Mouse (Mus musculus): Measurements from ENCODE around the gene Rnf213.

Gene Rnf213

DNA sequence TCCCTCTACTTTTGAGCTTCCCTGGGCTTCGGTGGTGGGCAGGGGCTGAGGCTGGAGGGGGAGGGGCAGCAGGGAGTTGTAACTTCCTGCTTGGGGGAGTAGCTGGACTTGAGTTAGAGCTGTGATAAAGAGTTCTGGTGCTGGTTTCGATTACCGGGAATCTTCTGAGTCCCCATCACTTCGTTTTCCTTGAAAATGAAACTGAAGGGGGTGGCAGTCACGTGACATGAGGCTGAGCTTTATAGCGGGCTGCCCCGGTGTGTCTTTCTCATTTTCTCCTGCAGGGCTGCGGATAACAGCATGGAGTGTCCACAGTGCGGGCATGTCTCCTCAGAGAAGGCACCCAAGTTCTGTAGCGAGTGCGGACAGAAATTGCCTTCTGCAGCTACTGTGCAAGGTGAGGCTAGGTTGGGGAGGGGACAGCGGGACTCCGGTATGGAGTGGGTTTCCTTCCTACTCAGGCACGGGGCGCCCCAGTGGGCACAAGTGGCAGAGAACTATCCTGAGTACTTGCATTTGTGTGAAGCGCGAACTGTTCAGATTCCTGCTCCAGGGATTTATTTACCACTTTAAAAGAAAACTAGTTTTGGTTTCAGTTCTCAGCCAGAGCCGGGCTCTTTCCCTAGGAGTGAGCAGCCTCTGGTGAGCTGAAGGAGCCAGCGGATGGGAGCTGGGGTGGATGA, at the start of gene Rnf213:
Rnf213 (plus strand) TSS at position 301 of the 683 bp plus-strand sequence.
- peak; percentile 57 for DNase-seq (ENCODE audit: low spot score)

DNA sequence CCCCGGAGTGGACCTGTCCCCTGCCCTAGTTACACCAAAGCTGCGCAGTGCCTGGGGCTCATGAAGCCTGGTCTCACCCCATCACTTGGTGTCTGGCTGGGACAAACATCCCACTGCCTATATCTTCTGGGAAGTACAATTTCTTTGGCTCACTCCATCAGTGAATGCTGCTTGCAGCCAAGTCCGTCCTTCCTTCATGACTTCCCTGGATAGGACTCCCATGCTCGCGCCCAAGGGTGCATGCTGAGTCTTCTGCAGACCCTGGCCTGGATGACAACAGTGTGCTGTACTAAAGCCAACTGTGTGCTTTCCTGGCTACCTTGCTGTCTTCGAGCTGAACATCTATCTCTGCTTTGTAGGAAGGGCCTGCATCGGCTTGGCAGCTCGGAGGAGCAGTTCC, 48.7 kb upstream of the Rnf213 start:
- DNase-seq (ENCODE audit: low spot score) = no peak

DNA sequence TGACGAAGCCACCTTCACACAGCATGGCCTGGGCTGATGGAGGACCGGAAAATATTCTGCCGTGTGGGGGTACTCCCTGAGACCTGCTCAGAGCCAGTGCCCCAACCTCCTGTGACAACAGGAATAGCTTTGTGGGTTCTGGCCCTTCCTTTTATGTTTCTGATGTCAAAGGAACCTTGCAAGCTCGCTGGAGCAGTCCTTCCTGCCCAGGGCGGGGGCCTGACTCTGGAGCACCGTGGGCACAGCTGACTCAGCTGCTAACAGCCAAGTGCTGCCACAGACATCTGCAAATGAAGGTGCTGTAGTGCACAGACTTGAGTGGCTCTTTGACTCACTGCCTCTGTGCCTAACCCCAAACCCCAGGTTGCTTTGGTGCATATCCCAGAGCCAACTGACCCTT, 48.0 kb upstream of the Rnf213 start:
- no peak for DNase-seq (ENCODE audit: low spot score)

DNA sequence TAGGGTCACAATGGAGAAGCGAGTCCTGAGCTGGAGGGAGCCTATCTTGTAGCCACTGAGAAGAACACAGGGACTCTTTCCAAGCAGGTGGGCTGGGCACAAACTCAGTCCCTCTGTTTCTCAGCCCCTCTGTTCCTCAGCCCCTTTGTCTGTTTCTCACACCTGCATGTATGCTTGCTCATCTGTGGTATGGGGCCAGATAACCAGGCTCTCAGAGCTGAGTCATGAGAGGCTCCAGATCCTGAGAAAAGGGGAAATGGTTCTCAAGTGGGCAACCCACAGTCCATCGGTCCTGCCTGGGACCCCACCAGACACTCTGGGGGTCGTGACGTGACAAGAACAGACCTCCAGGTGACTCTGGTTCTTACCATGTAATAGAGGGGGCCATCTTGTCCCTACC, 45.8 kb upstream of the Rnf213 start:
- DNase-seq (ENCODE audit: low spot score) = no peak

DNA sequence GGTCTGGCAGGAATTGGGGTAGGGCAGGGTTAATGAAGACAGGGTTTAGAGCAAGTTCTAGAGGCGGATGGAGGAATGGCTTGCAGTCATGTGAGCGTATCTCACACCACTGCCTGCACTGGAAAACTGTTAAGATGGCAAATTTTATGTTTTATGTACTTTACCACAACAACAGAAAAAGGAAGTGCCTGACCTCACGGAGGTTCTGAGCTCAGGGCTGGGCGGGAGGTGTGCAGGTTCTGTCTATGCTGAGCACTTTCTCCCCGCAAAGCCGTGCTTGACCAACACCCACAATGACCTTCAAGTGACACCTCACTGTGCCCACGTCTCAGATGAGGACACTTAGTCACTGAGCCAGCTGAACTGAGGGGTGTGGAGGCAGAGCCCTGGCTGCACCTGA, 40.8 kb upstream of the Rnf213 start:
- DNase-seq (ENCODE audit: low spot score) = no peak

DNA sequence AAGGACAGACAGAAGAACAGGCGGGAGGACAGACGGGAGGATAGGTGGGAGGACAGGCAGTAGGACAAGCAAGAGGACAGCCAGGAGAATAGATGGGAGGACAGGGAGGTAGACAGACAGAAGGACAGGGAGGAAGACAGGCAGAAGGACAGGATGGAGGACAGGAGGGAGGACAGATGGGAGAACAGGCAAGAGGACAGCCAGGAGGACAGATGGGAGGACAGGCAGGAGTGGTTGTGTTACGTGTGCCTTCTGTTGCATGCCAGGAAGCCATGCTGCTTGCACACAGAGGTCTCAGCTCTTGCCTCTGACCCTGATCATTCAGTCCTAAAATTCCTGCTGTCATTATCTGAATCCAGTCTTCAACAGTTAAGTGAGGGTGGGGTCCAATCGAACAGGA, 39.0 kb upstream of the Rnf213 start:
- DNase-seq (ENCODE audit: low spot score) = no peak

DNA sequence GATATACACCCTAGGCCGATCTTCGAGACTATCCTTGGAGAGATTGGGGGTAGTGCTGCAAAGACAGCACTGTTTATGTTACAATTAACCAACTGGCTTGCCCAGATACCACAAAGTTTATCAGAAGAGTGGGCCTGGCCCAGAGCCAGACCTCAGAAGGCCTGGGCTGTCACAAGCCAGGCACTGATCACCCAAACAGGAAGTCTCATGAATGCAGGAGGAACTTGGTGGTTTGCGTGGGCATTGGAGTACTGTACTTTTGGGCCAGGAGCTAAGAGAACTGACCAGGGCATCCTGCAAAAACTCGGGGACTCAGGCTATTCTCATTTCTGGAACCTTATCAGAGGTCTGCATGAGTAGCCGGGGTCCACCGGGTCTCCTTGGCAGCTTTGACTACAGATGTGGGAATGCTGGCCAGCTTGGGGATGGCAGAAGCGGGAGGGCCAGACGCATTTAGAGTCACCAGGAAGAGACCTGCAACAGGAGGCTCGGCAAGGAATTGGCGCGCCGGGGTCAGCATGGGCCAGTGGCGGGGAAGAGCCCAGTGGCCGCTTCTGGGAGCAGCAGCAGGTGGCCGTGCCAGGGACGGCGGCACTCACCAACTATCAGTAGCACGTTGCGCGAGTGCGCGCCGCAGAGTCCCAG, 38.0 kb upstream of the Rnf213 start:
- peak; percentile 87 for DNase-seq (ENCODE audit: low spot score)

DNA sequence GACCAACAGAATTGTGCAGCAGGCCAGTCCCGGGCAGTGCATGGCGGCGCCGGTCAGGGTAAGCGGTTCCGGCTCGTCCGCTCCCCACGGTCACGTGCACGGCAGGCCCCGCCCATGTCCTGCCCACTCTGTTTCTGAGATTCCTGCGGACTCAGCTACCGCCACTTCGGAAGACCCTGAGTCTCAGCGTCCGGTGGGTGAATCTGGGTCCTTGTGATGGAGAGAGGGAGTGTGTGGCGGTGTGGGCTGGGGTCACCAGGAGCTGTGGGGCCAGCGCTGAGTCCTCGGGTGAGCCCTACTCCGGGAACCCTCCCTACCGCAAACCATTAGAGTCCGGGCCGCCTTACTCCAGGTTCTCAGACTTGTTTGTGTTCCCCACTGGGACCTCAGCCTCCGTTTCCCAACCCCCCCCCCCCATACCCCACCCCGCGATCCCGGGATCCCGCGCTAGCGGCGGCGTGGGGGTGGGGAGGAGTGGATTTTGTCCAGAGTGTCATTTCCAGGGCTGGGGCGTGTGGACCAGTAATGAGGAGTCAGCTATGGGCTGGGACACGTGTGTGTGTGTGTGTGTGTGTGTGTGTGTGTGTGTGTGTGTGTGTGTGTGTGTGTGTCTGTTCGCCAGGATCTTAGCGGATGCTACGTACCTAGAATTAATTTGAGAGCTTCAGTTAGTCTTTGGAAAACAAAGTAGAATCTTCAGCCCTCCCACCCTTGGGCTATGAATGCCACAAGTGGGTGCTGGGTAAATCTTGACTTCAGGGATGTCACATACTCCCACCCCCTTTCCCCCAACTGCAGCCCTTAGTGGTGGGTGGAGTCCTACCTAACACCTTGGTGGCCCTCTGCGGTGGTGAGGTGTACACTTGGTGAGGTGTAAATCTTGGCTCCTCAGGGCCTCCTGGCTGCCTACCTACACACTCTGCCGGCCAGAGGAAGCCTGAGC, 37.2 kb upstream of the Rnf213 start, which contains the start of the genes Sgsh and Slc26a11:
Sgsh (minus strand) TSS at position 94 of the 943 bp plus-strand sequence.
Slc26a11 (plus strand) TSS at position 115 of the 943 bp plus-strand sequence.
- peak; percentile 80 for DNase-seq (ENCODE audit: low spot score)

DNA sequence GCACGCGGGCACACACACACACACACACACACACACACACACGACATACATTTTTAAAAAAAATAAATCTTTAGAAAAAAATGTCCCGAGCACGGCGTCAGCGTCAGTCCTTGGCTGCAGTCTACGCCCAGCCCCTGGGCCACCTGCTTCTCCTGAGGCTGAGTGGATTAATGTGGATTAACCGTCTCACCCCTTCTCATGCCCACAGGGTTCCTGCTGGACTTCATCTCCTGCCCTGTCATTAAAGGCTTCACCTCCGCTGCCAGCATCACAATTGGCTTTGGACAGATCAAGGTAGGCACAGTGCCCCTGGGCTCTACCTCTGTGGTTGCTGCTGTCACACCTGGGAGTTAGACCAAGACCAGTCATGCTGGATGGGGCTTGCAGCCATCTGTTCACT, 33.8 kb upstream of the Rnf213 start:
- no peak for DNase-seq (ENCODE audit: low spot score)

DNA sequence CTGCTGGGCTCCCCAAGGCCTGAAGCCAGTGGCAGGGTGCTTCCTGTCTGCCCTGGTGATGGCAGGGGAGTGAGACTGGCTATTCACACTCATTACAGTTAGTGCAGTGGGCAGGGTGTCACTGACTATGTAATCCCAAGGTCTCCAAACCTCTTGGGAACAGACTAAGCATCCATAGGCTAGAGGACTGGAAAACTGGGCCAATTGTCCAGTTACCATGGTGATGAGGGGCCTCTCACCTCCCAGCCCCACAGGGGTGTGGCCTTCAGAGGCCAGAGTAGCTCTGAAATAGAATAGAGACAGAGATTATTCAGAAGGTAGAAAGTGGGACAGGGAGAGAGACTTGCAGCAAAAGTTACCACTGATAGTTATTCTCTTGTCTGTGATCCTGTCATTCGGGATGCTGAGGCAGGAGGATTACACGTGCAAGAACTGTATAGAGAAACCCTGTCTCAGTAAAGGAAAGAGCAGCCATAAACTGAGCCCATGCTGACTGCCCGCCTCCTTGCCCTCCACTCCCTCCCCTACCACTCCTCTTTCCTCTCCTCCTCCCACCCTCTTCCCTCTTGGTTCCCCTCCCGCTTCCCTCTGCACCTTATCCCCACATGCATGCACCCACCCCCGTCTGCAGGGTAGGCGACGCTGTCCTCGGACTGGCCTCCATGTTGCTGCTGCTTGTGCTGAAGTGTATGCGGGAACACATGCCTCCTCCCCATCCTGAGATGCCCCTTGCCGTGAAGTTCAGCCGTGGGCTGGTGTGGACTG, 29.9 kb upstream of the Rnf213 start:
- DNase-seq (ENCODE audit: low spot score) = no peak

DNA sequence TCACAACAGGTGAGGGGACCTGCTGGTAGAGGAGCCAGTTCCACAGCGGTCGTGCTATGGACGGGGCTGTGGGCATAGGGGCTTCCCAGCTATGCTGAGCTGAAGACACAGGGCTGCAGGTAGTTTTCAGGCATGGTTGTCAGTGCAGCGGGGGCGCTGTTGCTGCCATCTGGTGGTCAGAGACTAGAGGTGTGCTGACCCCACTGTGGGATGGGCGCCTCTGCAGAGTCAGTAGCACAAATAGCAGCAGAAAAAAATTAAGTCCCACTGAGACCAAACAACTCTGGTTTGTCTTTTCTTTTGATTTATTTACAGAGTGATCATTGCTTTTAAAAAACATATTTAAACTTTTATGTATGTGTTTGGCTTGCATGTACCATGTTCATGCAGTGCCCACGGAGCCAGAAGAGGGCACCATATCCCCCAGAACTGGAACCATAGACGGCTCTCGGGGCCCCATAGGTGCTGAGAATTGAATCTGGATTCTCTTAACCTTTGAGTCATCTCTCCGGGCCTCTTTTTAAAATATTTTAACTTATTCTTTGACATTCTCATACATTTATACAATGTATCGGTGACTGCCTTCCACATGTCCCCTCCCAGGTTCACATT, 29.3 kb upstream of the Rnf213 start:
- no peak for DNase-seq (ENCODE audit: low spot score)

DNA sequence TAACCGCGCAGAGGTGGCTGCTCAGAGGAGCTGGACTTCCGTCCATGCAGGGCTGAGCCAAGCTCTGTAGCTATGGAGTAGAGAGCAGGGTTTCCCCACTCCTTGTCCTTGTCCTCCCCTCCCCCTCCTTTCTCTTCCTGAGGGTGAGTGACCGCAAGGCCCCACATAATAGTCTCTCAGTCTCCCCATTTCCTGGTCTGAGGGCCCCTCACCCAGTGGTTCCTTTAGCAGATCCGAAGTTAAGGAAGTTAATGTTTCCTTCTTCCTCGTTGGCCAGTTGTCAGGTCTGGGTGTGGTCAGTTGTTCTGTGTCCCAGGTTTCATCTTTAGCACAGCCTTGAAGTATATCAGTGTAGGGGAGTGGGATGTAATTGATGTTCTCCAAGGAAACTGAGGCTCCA, 17.5 kb upstream of the Rnf213 start:
- no peak for DNase-seq (ENCODE audit: low spot score)

DNA sequence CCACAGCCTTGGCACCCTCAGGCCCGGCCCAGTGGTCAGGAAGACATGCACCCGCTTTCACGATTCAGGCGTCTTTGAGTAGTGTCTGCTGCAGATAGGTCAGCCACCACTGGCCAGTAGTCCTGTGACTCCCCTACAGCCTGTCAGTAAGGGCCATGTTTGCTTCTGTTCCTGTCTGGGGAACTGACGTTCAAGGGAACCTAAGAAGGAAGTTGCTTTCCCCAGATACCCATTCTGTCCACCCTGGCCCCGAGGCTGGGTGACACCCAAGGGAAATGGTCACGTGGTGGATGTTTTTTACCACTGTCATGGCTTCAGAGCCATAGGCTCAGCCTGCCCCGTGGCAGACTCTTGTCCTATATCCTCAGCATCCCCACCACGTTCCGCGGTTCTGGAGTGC, 15.6 kb upstream of the Rnf213 start:
- no peak for DNase-seq (ENCODE audit: low spot score)

DNA sequence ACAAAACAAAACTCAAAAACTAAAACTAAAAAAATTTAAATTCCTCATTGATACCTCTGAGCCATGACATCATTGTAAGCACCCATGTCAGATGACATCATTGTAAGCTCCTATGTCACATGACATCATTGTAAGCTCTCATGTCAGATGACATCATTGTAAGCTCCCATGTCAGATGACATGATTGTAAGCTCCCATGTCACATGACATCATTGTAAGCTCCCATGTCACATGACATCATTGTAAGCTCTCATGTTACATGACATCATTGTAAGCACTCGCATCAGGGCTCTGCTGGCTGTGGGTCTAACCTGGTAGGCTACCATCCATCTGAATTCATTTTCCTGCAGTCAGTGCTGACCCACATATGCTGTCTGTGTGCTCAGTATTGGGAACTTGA, 14.3 kb upstream of the Rnf213 start:
- no peak for DNase-seq (ENCODE audit: low spot score)

DNA sequence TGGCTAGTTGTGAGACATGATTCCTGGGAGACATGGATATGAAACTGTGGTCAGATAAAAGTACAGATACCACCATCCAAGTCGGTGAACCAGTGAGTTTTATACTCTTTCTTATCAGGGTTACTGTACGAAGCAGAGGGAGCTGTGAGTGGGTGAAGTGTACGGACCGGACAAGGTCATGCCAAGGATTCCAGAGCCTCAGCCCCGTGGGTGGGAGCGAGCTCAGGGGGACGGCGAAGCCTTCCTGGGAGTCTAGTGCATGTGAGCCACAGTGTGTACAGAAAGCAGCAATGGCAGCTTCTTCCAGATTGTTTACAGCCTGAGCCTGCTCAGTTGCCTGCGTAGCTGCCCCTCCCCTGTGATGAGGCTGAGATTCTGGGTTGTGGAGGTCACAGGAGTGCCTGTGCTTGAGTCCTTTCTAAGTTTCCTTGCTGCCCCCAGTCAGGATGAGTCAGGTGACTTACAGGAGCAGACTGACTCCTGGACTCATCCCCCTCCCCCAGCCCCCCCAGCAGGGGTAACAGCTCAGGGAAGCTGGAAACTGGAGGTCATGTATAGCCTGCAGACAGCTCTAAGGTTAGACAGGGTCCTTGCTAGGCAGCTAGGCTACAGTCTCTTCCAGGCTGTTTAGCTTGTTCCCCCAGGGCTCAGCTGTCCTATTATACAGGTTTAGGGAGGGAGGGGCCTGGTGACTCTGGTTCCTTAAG, 11.1 kb upstream of the Rnf213 start:
- DNase-seq (ENCODE audit: low spot score) = peak; percentile 41

DNA sequence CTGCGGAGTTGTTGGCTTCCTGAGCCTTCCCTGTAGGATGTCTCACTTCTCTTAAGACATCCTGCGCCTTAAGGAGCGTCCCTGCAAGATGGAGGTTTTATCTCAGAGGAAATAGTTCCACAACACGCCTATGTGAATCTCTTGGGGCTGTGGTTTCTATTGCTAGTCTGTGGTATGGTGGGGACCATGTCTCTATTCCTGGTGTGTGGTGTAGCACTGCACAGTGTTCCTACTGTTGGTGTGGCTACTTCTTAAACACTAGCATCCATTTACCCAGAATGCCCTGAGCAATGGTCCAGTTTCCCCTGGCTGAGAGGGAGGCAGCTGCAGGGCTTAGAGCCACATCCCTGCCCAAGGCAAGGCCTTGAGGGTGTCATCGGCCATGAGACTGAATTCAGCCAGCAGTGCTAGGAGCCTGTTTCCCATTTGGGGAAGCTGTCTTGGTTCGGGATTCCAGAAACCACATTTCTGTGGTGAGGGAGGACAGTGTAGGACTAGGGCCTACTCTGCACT, 10.5 kb upstream of the Rnf213 start:
- DNase-seq (ENCODE audit: low spot score) = no peak

DNA sequence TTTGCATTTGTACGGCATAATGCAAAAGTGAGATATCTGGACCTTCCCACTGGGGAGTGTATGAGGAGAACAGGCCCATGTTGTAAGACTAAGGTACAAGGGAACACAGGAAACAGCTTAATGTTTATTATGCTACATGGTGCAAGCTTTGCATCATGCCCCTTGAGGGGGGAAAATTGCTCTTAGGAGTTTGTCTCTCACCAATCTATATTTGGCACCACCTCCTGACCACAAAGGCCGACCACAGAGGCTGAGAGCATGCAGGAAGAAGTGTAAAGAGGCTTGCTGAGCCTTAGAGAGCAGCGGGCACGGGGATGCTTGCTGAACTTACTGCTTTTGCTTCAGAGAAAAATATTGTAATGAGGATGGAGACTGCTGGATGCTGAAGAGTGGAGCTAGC, 8.0 kb upstream of the Rnf213 start:
- DNase-seq (ENCODE audit: low spot score) = no peak

DNA sequence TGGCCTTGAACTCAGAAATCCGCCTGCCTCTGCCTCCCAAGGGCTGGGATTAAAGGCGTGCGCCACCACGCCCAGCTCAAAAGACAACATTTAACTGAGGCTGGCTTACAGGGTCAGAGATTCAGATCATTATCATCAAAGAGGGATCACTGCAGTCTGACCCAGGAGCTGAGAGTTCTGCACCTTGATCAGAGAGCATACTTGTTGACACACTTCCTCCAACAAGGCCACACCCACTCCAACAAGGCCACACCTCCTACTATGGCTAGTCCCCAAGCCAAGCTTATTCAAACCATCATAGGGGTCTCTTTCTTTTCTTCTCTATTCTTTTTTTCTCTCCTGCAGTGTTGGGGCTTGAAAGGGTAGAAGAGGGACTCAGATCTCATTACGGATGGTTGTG, 6.6 kb upstream of the Rnf213 start:
- no peak for DNase-seq (ENCODE audit: low spot score)

DNA sequence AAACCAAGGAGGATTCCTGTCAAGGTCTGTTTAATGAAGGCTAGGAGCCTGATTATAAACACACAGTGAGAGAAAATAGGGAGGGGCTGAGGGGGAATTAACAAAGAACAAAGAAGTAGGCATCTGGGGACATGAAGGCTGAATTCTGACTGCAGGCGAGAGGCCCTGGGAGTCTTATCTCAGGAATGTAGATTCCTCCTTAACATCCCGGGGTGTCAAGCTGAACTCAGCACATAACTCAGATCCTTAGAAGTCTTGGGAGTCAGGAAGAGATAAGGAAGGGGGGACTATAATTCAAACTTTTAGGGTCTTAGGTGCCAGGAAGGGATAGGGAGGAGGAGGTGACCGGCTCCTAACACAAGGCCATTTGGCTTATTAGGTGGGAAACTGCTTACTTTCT, 5.6 kb upstream of the Rnf213 start:
- peak; percentile 57 for DNase-seq (ENCODE audit: low spot score)

DNA sequence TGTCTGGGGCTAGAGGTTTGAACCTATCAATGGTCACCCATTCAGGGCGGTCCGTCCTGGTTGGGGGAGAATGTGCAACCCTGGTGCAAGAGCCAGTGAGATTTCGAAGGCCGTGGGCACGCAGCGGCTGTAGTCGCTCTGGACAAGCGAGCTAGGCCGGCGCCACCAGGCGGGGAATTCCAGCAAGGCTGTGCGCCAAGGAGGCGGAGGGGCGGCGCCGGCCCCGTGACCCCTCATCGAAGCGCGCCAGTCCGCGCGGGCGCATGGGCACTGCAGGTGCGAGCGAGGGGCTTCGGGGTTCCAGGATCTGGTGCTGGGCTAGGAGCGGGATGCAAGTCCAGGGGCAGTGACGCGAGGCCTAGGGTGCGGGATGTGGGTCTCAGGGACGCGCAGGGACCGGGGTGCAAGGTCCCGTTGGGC, 3.0 kb upstream of the Rnf213 start:
- peak; percentile 75 for DNase-seq (ENCODE audit: low spot score)

All from ovary, adult 18-20 months (tissue).